Mouse (Mus musculus): ENCODE data around the gene Smco2. TPM values are rescaled to one million over a fixed set of nuclear protein-coding genes. Genes with fewer than 3 reads are reported as not detected.

Smco2 gene
- polyA plus RNA-seq, 1 experiment, result not detected

DNA sequence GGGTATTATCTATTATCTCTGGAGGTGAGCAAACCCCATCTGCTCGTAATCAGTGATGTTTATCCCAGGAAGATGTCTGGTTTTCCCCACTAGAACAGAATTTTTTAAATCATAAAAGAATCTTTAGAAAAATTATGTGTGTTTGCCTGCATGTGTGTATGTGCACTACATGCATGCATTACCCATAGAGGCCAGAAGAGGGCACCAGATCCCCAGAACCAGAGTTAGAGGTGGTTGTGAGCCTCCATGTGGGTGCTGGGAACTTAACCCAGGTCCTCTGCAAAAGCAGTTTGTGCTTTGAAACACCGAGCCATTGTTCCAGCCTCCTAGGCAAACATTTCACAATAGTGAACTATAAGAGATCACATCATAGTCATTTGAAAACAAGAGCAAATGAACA is 26.9 kb downstream of the Smco2 start:
- no peaks in the 10 kb centered on the region for H3K4me1 ChIP-seq (ENCODE audit: control insufficient read depth, insufficient read depth, insufficient read length)
- WGBS, result 89% methylated on average over 2 of the region's 2 CpGs
- no peak overlapping the region for H3K27ac ChIP-seq (ENCODE audit: insufficient read depth, low read length)
- TF ChIP-seq POLR2A (IDR thresholded peaks at IDR 0.05; ENCODE audit: low read depth, low read length) (no peak), CTCF (IDR thresholded peaks at IDR 0.05; ENCODE audit: extremely low read depth, insufficient read depth, insufficient read length, insufficient replicate concordance) (no peak)
- no peak for DNase-seq (ENCODE audit: low read depth in 1 of 2, low spot score in 2 of 2)
- no peaks in the 10 kb centered on the region for H3K36me3 ChIP-seq (ENCODE audit: control insufficient read depth, insufficient read depth, low read length)
- no peak overlapping the region for H3K4me3 ChIP-seq (ENCODE audit: extremely low read depth, insufficient read depth, insufficient read length)
- H3K27me3 ChIP-seq (ENCODE audit: control insufficient read depth, insufficient read depth, low read length), result no peaks in the 10 kb centered on the region

DNA sequence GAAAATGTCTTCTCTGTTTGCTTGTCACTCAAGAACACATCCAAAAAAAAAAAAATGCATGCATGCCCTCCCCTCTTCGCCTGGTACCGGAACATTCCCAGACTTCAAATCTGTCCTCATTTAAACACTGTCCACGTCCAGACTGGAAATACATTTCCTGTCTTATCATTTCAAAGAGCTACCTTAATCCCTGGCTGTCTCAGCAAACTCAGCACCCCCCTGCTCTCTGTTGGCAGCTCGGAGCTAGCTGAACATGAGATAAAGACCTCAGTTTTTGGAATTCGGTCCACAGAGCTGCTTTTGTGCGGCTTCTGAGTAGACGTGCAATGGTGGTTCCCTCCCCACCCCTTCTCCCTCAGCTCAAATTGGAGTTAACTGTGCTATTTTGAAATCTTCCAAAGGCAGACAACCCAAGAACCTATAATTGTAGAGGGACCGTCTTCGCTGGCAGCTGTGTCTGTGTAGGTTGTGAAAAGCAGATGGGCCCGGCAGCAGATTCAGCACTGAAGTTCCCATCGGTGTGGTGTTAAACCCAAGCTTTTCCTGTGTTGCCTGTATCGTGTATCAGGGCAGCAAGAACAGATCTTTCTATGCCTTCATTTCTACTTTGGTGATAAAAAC is 27.6 kb downstream of the Smco2 start:
- DNase-seq (ENCODE audit: low read depth in 1 of 2, low spot score in 2 of 2), result no peak
- H3K27ac ChIP-seq (ENCODE audit: insufficient read depth, low read length), result no peak overlapping the region
- H3K36me3 ChIP-seq (ENCODE audit: control insufficient read depth, insufficient read depth, low read length), result no peaks in the 10 kb centered on the region
- H3K4me1 ChIP-seq (ENCODE audit: control insufficient read depth, insufficient read depth, insufficient read length), result no peaks in the 10 kb centered on the region
- TF ChIP-seq POLR2A (IDR thresholded peaks at IDR 0.05; ENCODE audit: low read depth, low read length), result no peak
- TF ChIP-seq CTCF (IDR thresholded peaks at IDR 0.05; ENCODE audit: extremely low read depth, insufficient read depth, insufficient read length, insufficient replicate concordance), result no peak
- no peak overlapping the region for H3K4me3 ChIP-seq (ENCODE audit: extremely low read depth, insufficient read depth, insufficient read length)
- 91% methylated on average over 12 of the region's 12 CpGs for WGBS
- H3K27me3 ChIP-seq (ENCODE audit: control insufficient read depth, insufficient read depth, low read length), result no peaks in the 10 kb centered on the region

DNA sequence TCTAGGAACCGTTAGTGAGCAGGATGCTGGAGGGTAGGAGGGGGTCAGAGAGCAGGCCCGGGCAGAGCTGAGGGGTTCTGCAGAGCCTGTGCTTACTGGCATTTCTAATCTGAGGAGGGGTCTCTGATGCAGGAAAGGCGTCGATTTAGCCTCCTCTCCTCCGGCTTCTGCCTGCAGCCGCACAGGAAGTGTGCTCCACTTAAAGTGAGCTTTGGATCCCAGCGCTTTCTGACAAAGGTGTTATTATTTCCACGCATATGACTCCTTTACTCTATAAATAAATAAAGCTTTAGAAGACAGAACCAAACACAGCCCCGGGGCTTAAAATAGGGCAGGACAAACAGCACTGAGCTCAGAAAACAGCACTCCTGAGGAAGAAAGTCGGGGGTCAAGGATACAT is 29.0 kb downstream of the Smco2 start:
- Histone ChIP-seq H3K27ac (ENCODE audit: insufficient read depth, low read length) (no peak overlapping the region), H3K36me3 (ENCODE audit: control insufficient read depth, insufficient read depth, low read length) (no peaks in the 10 kb centered on the region), H3K27me3 (ENCODE audit: control insufficient read depth, insufficient read depth, low read length) (no peaks in the 10 kb centered on the region), H3K4me1 (ENCODE audit: control insufficient read depth, insufficient read depth, insufficient read length) (no peaks in the 10 kb centered on the region), H3K4me3 (ENCODE audit: extremely low read depth, insufficient read depth, insufficient read length) (no peak overlapping the region)
- TF ChIP-seq POLR2A (IDR thresholded peaks at IDR 0.05; ENCODE audit: low read depth, low read length) (no peak), CTCF (IDR thresholded peaks at IDR 0.05; ENCODE audit: extremely low read depth, insufficient read depth, insufficient read length, insufficient replicate concordance) (no peak)
- WGBS, result 73% methylated on average over 10 of the region's 10 CpGs
- DNase-seq (ENCODE audit: low read depth in 1 of 2, low spot score in 2 of 2), result no peak

DNA sequence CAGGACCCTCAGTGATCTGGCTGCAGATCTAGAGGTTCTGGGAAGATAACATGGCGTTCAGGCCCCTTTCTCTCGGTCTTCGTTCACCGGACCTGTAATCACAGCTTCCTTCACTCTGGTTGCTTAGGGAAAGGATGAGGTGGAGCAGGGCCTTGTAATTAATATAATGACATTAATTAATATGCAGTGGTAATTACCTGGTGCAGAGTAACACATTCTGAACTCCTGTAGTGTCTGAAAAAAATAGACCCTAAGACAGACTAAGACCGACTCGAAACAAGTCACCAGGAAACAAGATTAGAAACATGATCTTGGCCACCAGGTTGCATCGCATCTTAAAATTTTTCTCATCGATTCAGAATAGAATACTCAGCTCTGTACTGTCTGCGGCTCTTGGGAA is 30.0 kb downstream of the Smco2 start:
- no peaks in the 10 kb centered on the region for H3K4me1 ChIP-seq (ENCODE audit: control insufficient read depth, insufficient read depth, insufficient read length)
- no peaks in the 10 kb centered on the region for H3K36me3 ChIP-seq (ENCODE audit: control insufficient read depth, insufficient read depth, low read length)
- H3K4me3 ChIP-seq (ENCODE audit: extremely low read depth, insufficient read depth, insufficient read length), result no peak overlapping the region
- no peaks in the 10 kb centered on the region for H3K27me3 ChIP-seq (ENCODE audit: control insufficient read depth, insufficient read depth, low read length)
- H3K27ac ChIP-seq (ENCODE audit: insufficient read depth, low read length), result no peak overlapping the region
- DNase-seq (ENCODE audit: low read depth in 1 of 2, low spot score in 2 of 2), result no peak
- 92% methylated on average over 9 of the region's 9 CpGs for WGBS
- TF ChIP-seq CTCF (IDR thresholded peaks at IDR 0.05; ENCODE audit: extremely low read depth, insufficient read depth, insufficient read length, insufficient replicate concordance) (no peak), POLR2A (IDR thresholded peaks at IDR 0.05; ENCODE audit: low read depth, low read length) (no peak)

DNA sequence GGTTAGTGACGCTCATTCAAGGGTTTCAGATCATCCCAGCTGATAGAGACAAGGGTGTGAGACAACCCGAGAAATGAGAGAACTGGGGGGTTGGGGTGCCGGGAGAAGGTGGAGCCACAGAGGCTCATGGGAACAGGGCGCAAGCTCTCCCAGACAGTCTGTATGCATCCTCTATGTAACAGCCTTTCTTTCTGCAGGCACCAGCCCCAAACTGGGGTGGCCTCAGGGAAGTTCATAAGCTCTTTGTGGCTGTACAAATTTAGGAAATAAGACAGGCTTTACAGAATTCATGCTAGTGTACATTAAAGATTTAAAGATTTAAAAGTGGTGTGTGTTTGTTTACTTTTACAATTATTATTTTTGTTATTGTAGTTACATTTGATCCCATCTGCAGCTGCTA is 30.4 kb downstream of the Smco2 start:
- no peak for DNase-seq (ENCODE audit: low read depth in 1 of 2, low spot score in 2 of 2)
- Histone ChIP-seq H3K36me3 (ENCODE audit: control insufficient read depth, insufficient read depth, low read length) (no peaks in the 10 kb centered on the region), H3K4me1 (ENCODE audit: control insufficient read depth, insufficient read depth, insufficient read length) (no peaks in the 10 kb centered on the region), H3K4me3 (ENCODE audit: extremely low read depth, insufficient read depth, insufficient read length) (no peak overlapping the region), H3K27ac (ENCODE audit: insufficient read depth, low read length) (no peak overlapping the region), H3K27me3 (ENCODE audit: control insufficient read depth, insufficient read depth, low read length) (no peaks in the 10 kb centered on the region)
- WGBS, result 85% methylated on average over 4 of the region's 4 CpGs
- no peak for TF ChIP-seq POLR2A (IDR thresholded peaks at IDR 0.05; ENCODE audit: low read depth, low read length)
- TF ChIP-seq CTCF (IDR thresholded peaks at IDR 0.05; ENCODE audit: extremely low read depth, insufficient read depth, insufficient read length, insufficient replicate concordance), result no peak

DNA sequence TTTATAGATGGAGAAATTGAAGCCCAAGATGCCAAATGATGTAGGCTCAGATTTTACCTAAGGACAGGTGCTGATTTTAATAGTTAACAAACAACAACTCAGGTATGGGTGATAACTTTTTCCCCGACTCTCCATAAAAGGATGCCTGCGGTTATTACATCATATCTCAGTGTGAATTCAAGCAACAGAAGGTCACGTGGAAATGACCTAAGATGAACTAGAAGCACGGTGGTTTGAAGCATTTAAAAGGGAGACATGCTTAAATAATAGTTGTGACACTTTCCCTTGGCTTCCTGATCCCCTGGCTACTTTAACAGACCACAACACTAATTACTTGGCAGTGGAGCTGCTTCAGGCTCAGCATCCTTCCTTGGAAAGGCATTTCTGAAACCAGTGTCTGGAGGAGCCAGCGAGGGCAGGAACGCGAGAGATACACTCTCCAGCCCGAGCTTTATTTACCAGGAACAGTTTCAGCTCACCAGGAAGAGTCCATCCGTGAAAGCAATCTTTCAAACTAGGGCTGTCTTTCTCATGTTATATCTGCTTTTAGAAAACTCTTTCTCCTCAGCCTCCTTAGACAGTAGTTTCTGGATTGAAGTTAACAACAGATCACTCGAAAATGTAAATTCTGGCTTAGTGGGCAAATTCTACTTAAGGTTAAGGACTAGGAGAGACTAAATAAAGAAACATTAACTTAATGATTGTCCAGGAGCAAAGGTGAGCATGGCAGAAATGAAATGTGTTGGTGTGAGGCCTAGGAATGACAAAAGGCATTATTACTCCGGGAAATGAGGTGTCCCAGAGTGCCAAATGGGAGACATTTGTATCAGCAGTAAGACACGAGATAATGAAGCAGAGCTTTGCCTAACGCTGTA is 32.2 kb downstream of the Smco2 start:
- Histone ChIP-seq H3K4me1 (ENCODE audit: control insufficient read depth, insufficient read depth, insufficient read length) (no peaks in the 10 kb centered on the region), H3K36me3 (ENCODE audit: control insufficient read depth, insufficient read depth, low read length) (no peaks in the 10 kb centered on the region), H3K27me3 (ENCODE audit: control insufficient read depth, insufficient read depth, low read length) (no peaks in the 10 kb centered on the region), H3K4me3 (ENCODE audit: extremely low read depth, insufficient read depth, insufficient read length) (no peak overlapping the region), H3K27ac (ENCODE audit: insufficient read depth, low read length) (no peak overlapping the region)
- 75% methylated on average over 13 of the region's 13 CpGs for WGBS
- TF ChIP-seq POLR2A (IDR thresholded peaks at IDR 0.05; ENCODE audit: low read depth, low read length) (no peak), CTCF (IDR thresholded peaks at IDR 0.05; ENCODE audit: extremely low read depth, insufficient read depth, insufficient read length, insufficient replicate concordance) (no peak)
- DNase-seq (ENCODE audit: low read depth in 1 of 2, low spot score in 2 of 2), result no peak

DNA sequence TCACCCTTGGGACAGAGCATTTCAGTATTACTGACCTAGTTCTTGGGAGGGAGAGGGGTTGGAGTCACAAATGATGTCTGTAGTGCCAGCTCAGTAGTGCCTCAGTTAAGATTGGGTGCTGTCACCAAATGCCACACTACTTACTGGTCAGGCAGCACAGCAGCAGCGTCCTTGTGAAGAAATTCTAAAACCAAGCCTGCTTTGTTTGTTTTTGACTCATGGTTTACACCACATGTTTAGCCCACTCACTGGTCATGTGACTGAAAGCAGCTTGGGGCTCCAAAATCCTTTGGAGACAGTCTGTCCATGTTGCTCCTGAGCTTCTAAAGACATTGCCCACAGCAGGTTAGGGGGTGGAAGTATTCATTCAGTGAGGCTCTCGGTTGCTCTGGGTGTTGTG is 33.5 kb downstream of the Smco2 start:
- no peaks in the 10 kb centered on the region for H3K36me3 ChIP-seq (ENCODE audit: control insufficient read depth, insufficient read depth, low read length)
- 90% methylated on average over 2 of the region's 2 CpGs for WGBS

More for the DNA sequence above, 33.5 kb downstream of the Smco2 start:
- Histone ChIP-seq H3K4me3 (ENCODE audit: extremely low read depth, insufficient read depth, insufficient read length) (no peak overlapping the region), H3K27ac (ENCODE audit: insufficient read depth, low read length) (no peak overlapping the region), H3K4me1 (ENCODE audit: control insufficient read depth, insufficient read depth, insufficient read length) (no peaks in the 10 kb centered on the region; the same call in 1 of the 2 replicates), H3K27me3 (ENCODE audit: control insufficient read depth, insufficient read depth, low read length) (no peaks in the 10 kb centered on the region)
- DNase-seq (ENCODE audit: low read depth in 1 of 2, low spot score in 2 of 2), result no peak
- TF ChIP-seq CTCF (IDR thresholded peaks at IDR 0.05; ENCODE audit: extremely low read depth, insufficient read depth, insufficient read length, insufficient replicate concordance) (no peak), POLR2A (IDR thresholded peaks at IDR 0.05; ENCODE audit: low read depth, low read length) (no peak)

All from spleen, adult 2 months (tissue).